Mouse (Mus musculus) left cerebral cortex, adult 2 months (tissue): ENCODE measurements around the gene Pigv. TPM values are rescaled to one million over a fixed set of nuclear protein-coding genes. Genes with fewer than 3 reads are reported as not detected.
A peak's percentile ranks its signal among the peaks of the same experiment; 100 is the strongest.

Experiments used
- DNase-seq, 2 experiments: peaks; one replicate each; pipeline ENCODE4 v3.0.0; 2021 to 2022; ENCODE audit warnings: low spot score in 2 of 2, mixed read lengths in 1 of 2; ENCODE audit errors: extremely low spot score in 1 of 2
- H3K27ac ChIP-seq: fragments of 200-600 bp; 2 replicates; pipeline ENCODE4 v1.8.1; 2022
- H3K4me3 ChIP-seq: fragments of 200-600 bp; 2 replicates; pipeline ENCODE4 v1.8.1; 2022
- CTCF ChIP-seq: fragments of 200-600 bp; IDR thresholded peaks from 2 replicates; pipeline ENCODE4 v1.8.1; 2022; ENCODE audit warnings: antibody characterized with exemption, mild to moderate bottlenecking, moderate library complexity
- intact Hi-C: fragments of 180-260 bp; cut with DNase I; formaldehyde crosslinking; loops from one replicate; pipeline ENCODE4 v1.15.1; 2025
- total RNA-seq, 2 experiments: library from RNA; stranded (reverse); gene quantifications; 2 replicates each; pipeline ENCODE4 v1.2.3; 2021

The Pigv gene
- total RNA-seq, 2 experiments from 2014 or later: 7.9 to 8.1 TPM

GRCm38 (mm10) chr4:133688417-133689067 lies 16.1 kb upstream of the Pigv start:
- H3K4me3 ChIP-seq: no peak overlapping the region
- TF ChIP-seq CTCF: no peak
- intact Hi-C loops: no loop called here
- H3K27ac ChIP-seq: no peak overlapping the region
- no peak for DNase-seq

- no peak overlapping the region for H3K27ac ChIP-seq
- no peak for TF ChIP-seq CTCF
- H3K4me3 ChIP-seq: no peak overlapping the region
- no peak for DNase-seq
- intact Hi-C loops: no loop called here
These were observed 14.7 kb upstream of the Pigv start for GRCm38 (mm10) chr4:133687126-133687525.

GRCm38 (mm10) chr4:133686512-133686911 lies 14.1 kb upstream of the Pigv start:
- DNase-seq: no peak

GRCm38 (mm10) chr4:133680206-133680786 lies 7.8 kb upstream of the Pigv start:
- Histone ChIP-seq H3K4me3 (no peak overlapping the region), H3K27ac (no peak overlapping the region)
- intact Hi-C loops: no loop called here
- no peak for DNase-seq
- no peak for TF ChIP-seq CTCF

More at GRCm38 (mm10) chr4:133686512-133686911, 14.1 kb upstream of the Pigv start:
- intact Hi-C loops: no loop called here
- no peak for TF ChIP-seq CTCF
- Histone ChIP-seq H3K27ac (no peak overlapping the region), H3K4me3 (no peak overlapping the region)

- no peak overlapping the region for H3K27ac ChIP-seq
- no peak overlapping the region for H3K4me3 ChIP-seq
- no peak for DNase-seq
- TF ChIP-seq CTCF: no peak
- intact Hi-C loops: loop anchor here (10.0 kb wide), 1 partner anchor 285 kb away; the partner anchor contains the start of gene Hmgn2
These were observed 7.2 kb upstream of the Pigv start for GRCm38 (mm10) chr4:133679629-133680028.

GRCm38 (mm10) chr4:133677266-133677665 lies 4.8 kb upstream of the Pigv start:
- no peak for TF ChIP-seq CTCF
- H3K4me3 ChIP-seq: no peak overlapping the region
- intact Hi-C loops: loop anchor here (10.0 kb wide), 1 partner anchor 288 kb away; the partner anchor contains the start of gene Hmgn2
- DNase-seq: no peak
- no peak overlapping the region for H3K27ac ChIP-seq

GRCm38 (mm10) chr4:133676189-133676588 lies 3.7 kb upstream of the Pigv start:
- TF ChIP-seq CTCF: no peak
- no peak for DNase-seq
- Histone ChIP-seq H3K27ac (peak overlapping the region; percentile 64; the same call in 1 of the 2 replicates), H3K4me3 (no peak overlapping the region)
- intact Hi-C loops: loop anchor here (10.0 kb wide), 1 partner anchor 289 kb away; the partner anchor contains the start of gene Hmgn2

GRCm38 (mm10) chr4:133675594-133676016 lies 3.2 kb upstream of the Pigv start:
- intact Hi-C loops: loop anchor here (10.0 kb wide), 1 partner anchor 289 kb away; the partner anchor contains the start of gene Hmgn2
- TF ChIP-seq CTCF: no peak
- H3K4me3 ChIP-seq: no peak overlapping the region
- peak in 1 of 2 experiments; percentile 38 for DNase-seq
- peak overlapping the region; percentile 64; the same call in 1 of the 2 replicates for H3K27ac ChIP-seq

- Histone ChIP-seq H3K4me3 (no peak overlapping the region), H3K27ac (peak overlapping the region; percentile 100)
- intact Hi-C loops: loop anchor here (5.0 to 10.0 kb wide), 2 partner anchors 238 to 290 kb away; partner anchors contain the start of gene Hmgn2
- DNase-seq: no peak
- no peak for TF ChIP-seq CTCF
These were observed 1.9 kb upstream of the Pigv start for GRCm38 (mm10) chr4:133674331-133674695.

GRCm38 (mm10) chr4:133673666-133674330 lies 1.4 kb upstream of the Pigv start:
- intact Hi-C loops: loop anchor here (5.0 to 10.0 kb wide), 2 partner anchors 239 to 291 kb away; partner anchors contain the start of gene Hmgn2
- peak in 1 of 2 experiments; percentile 36 for DNase-seq
- no peak overlapping the region for H3K4me3 ChIP-seq
- no peak for TF ChIP-seq CTCF
- peak overlapping the region; percentile 100 for H3K27ac ChIP-seq

GRCm38 (mm10) chr4:133672845-133673647 lies 599 bp upstream of the Pigv start:
- peak overlapping the region; percentile 79 for H3K4me3 ChIP-seq
- intact Hi-C loops: loop anchor here (1.0 to 10.0 kb wide), 5 partner anchors 56 to 292 kb away; partner anchors contain the start of gene Hmgn2
- no peak; the same call in 1 of the 2 replicates for TF ChIP-seq CTCF
- peak overlapping the region; percentile 100 for H3K27ac ChIP-seq
- peak in 1 of 2 experiments; percentile 18 for DNase-seq
